Mouse (Mus musculus): ENCODE results near the gene Gm9837.

GRCm38 (mm10) chr11:53463551-53464424, 6.5 kb downstream of the Gm9837 start:
- no peak for TF ChIP-seq EP300 (IDR thresholded peaks at IDR 0.05; ENCODE audit: insufficient read depth, low read depth, low read length)
- TF ChIP-seq CTCF (IDR thresholded peaks at IDR 0.05), result no peak
